Mouse (Mus musculus): ENCODE measurements around the gene Naxe. TPM values are rescaled to one million over a fixed set of nuclear protein-coding genes. Genes with fewer than 3 reads are reported as not detected.

Gene Naxe
- polyA plus RNA-seq, 1 experiment from 2014 or later, result 166 TPM

GRCm38 (mm10) chr3:88074766-88075165, 16.5 kb upstream of the Naxe start:
- 78% methylated on average over 8 of the region's 8 CpGs for WGBS
- Histone ChIP-seq H3K27me3 (ENCODE audit: control insufficient read depth, insufficient read depth, low read depth, low read length) (no peaks in the 10 kb centered on the region), H3K4me2 (ENCODE audit: low read length) (no peak overlapping the region), H3K27ac (ENCODE audit: low read length) (no peak overlapping the region), H3K36me3 (ENCODE audit: control insufficient read depth, insufficient read depth, low read length) (no peaks in the 10 kb centered on the region), H3K9me3 (replicated peaks; ENCODE audit: control insufficient read depth, low read length, poor library complexity, severe bottlenecking) (no peaks in the 10 kb centered on the region), H3K4me3 (ENCODE audit: low read depth, low read length) (no peak overlapping the region), H3K9ac (ENCODE audit: low read depth, low read length) (no peak overlapping the region), H3K4me1 (ENCODE audit: control insufficient read depth, insufficient read depth, low read length) (no peaks in the 10 kb centered on the region)
- ATAC-seq, result no peak

GRCm38 (mm10) chr3:88074351-88074750, 16.1 kb upstream of the Naxe start:
- ATAC-seq, result no peak

GRCm38 (mm10) chr3:88073631-88074030, 15.3 kb upstream of the Naxe start:
- ATAC-seq, result no peak
- no peak overlapping the region for H3K9ac ChIP-seq (ENCODE audit: low read depth, low read length)
- H3K4me3 ChIP-seq (ENCODE audit: low read depth, low read length), result no peak overlapping the region
- H3K4me2 ChIP-seq (ENCODE audit: low read length), result no peak overlapping the region
- 82% methylated on average over 2 of the region's 2 CpGs for WGBS
- H3K36me3 ChIP-seq (ENCODE audit: control insufficient read depth, insufficient read depth, low read length), result no peaks in the 10 kb centered on the region
- no peaks in the 10 kb centered on the region for H3K9me3 ChIP-seq (replicated peaks; ENCODE audit: control insufficient read depth, low read length, poor library complexity, severe bottlenecking)
- H3K27me3 ChIP-seq (ENCODE audit: control insufficient read depth, insufficient read depth, low read depth, low read length), result no peaks in the 10 kb centered on the region
- H3K4me1 ChIP-seq (ENCODE audit: control insufficient read depth, insufficient read depth, low read length), result no peaks in the 10 kb centered on the region
- no peak overlapping the region for H3K27ac ChIP-seq (ENCODE audit: low read length)

More at GRCm38 (mm10) chr3:88074351-88074750, 16.1 kb upstream of the Naxe start:
- Histone ChIP-seq H3K4me1 (ENCODE audit: control insufficient read depth, insufficient read depth, low read length) (no peaks in the 10 kb centered on the region), H3K27me3 (ENCODE audit: control insufficient read depth, insufficient read depth, low read depth, low read length) (no peaks in the 10 kb centered on the region), H3K9me3 (replicated peaks; ENCODE audit: control insufficient read depth, low read length, poor library complexity, severe bottlenecking) (no peaks in the 10 kb centered on the region), H3K9ac (ENCODE audit: low read depth, low read length) (no peak overlapping the region), H3K27ac (ENCODE audit: low read length) (no peak overlapping the region), H3K36me3 (ENCODE audit: control insufficient read depth, insufficient read depth, low read length) (no peaks in the 10 kb centered on the region), H3K4me2 (ENCODE audit: low read length) (no peak overlapping the region), H3K4me3 (ENCODE audit: low read depth, low read length) (no peak overlapping the region)
- 71% methylated on average over 2 of the region's 2 CpGs for WGBS

- no peaks in the 10 kb centered on the region for H3K36me3 ChIP-seq (ENCODE audit: control insufficient read depth, insufficient read depth, low read length)
- H3K4me3 ChIP-seq (ENCODE audit: low read depth, low read length), result no peak overlapping the region
- 1% methylated on average over 5 of the region's 5 CpGs for WGBS
- H3K27me3 ChIP-seq (ENCODE audit: control insufficient read depth, insufficient read depth, low read depth, low read length), result no peaks in the 10 kb centered on the region
- H3K27ac ChIP-seq (ENCODE audit: low read length), result no peak overlapping the region
- ATAC-seq, result peak; percentile 78
- H3K9ac ChIP-seq (ENCODE audit: low read depth, low read length), result no peak overlapping the region
- H3K9me3 ChIP-seq (replicated peaks; ENCODE audit: control insufficient read depth, low read length, poor library complexity, severe bottlenecking), result no peaks in the 10 kb centered on the region
- no peaks in the 10 kb centered on the region for H3K4me1 ChIP-seq (ENCODE audit: control insufficient read depth, insufficient read depth, low read length)
- no peak overlapping the region for H3K4me2 ChIP-seq (ENCODE audit: low read length)
Measured at GRCm38 (mm10) chr3:88071783-88072182, 13.5 kb upstream of the Naxe start.

GRCm38 (mm10) chr3:88068386-88068785, 10.1 kb upstream of the Naxe start:
- 32% methylated on average over 2 of the region's 2 CpGs for WGBS
- Histone ChIP-seq H3K9me3 (replicated peaks; ENCODE audit: control insufficient read depth, low read length, poor library complexity, severe bottlenecking) (no peaks in the 10 kb centered on the region), H3K4me1 (ENCODE audit: control insufficient read depth, insufficient read depth, low read length) (no peaks in the 10 kb centered on the region), H3K9ac (ENCODE audit: low read depth, low read length) (no peak overlapping the region), H3K27ac (ENCODE audit: low read length) (no peak overlapping the region), H3K27me3 (ENCODE audit: control insufficient read depth, insufficient read depth, low read depth, low read length) (no peaks in the 10 kb centered on the region), H3K36me3 (ENCODE audit: control insufficient read depth, insufficient read depth, low read length) (no peaks in the 10 kb centered on the region), H3K4me3 (ENCODE audit: low read depth, low read length) (no peak overlapping the region), H3K4me2 (ENCODE audit: low read length) (no peak overlapping the region)
- ATAC-seq, result no peak

- no peaks in the 10 kb centered on the region for H3K27me3 ChIP-seq (ENCODE audit: control insufficient read depth, insufficient read depth, low read depth, low read length)
- no peak overlapping the region for H3K27ac ChIP-seq (ENCODE audit: low read length)
- no peaks in the 10 kb centered on the region for H3K9me3 ChIP-seq (replicated peaks; ENCODE audit: control insufficient read depth, low read length, poor library complexity, severe bottlenecking)
- peaks cover 12% of the 10 kb centered on the region for H3K4me1 ChIP-seq (ENCODE audit: control insufficient read depth, insufficient read depth, low read length)
- peak overlapping the region; percentile 92; the same call in 1 of the 2 replicates for H3K9ac ChIP-seq (ENCODE audit: low read depth, low read length)
- 83% methylated on average over 6 of the region's 6 CpGs for WGBS
- peaks cover 19% of the 10 kb centered on the region for H3K36me3 ChIP-seq (ENCODE audit: control insufficient read depth, insufficient read depth, low read length)
- peak overlapping the region; percentile 89; the same call in 1 of the 2 replicates for H3K4me3 ChIP-seq (ENCODE audit: low read depth, low read length)
- H3K4me2 ChIP-seq (ENCODE audit: low read length), result peak overlapping the region; percentile 73
- no peak for ATAC-seq
Measured at GRCm38 (mm10) chr3:88057030-88057429, 1.3 kb downstream of the Naxe start.

GRCm38 (mm10) chr3:88049532-88049931, 8.8 kb downstream of the Naxe start:
- H3K9me3 ChIP-seq (replicated peaks; ENCODE audit: control insufficient read depth, low read length, poor library complexity, severe bottlenecking), result no peaks in the 10 kb centered on the region
- ATAC-seq, result no peak
- H3K27me3 ChIP-seq (ENCODE audit: control insufficient read depth, insufficient read depth, low read depth, low read length), result no peaks in the 10 kb centered on the region
- peaks cover 4% of the 10 kb centered on the region for H3K4me1 ChIP-seq (ENCODE audit: control insufficient read depth, insufficient read depth, low read length)
- no peak overlapping the region for H3K27ac ChIP-seq (ENCODE audit: low read length)
- no peak overlapping the region for H3K9ac ChIP-seq (ENCODE audit: low read depth, low read length)
- no peak overlapping the region for H3K4me2 ChIP-seq (ENCODE audit: low read length)
- no peak overlapping the region for H3K4me3 ChIP-seq (ENCODE audit: low read depth, low read length)
- peaks cover 15% of the 10 kb centered on the region for H3K36me3 ChIP-seq (ENCODE audit: control insufficient read depth, insufficient read depth, low read length)
- WGBS, result 89% methylated on average over 3 of the region's 3 CpGs

- peaks cover 15% of the 10 kb centered on the region for H3K4me1 ChIP-seq (ENCODE audit: control insufficient read depth, insufficient read depth, low read length)
- WGBS, result 10% methylated on average over 36 of the region's 36 CpGs
- H3K27ac ChIP-seq (ENCODE audit: low read length), result peak within 1 kb of the TSS; percentile 64
- peak within 1 kb of the TSS; percentile 58 for H3K4me2 ChIP-seq (ENCODE audit: low read length)
- peaks cover 11% of the 10 kb centered on the region for H3K27me3 ChIP-seq (ENCODE audit: control insufficient read depth, insufficient read depth, low read depth, low read length)
- H3K9me3 ChIP-seq (replicated peaks; ENCODE audit: control insufficient read depth, low read length, poor library complexity, severe bottlenecking), result no peaks in the 10 kb centered on the region
- no peaks in the 10 kb centered on the region for H3K36me3 ChIP-seq (ENCODE audit: control insufficient read depth, insufficient read depth, low read length)
- peak within 1 kb of the TSS; percentile 61 for H3K4me3 ChIP-seq (ENCODE audit: low read depth, low read length)
- ATAC-seq, result peak; percentile 96
- H3K9ac ChIP-seq (ENCODE audit: low read depth, low read length), result peak within 1 kb of the TSS; percentile 67
Measured at GRCm38 (mm10) chr3:88042661-88043421, 15.5 kb downstream of the Naxe start, which contains the start of gene Gpatch4. Gpatch4 (plus strand) TSS chr3:88043108.

GRCm38 (mm10) chr3:88035561-88036293, 22.6 kb downstream of the Naxe start:
- no peak for ATAC-seq
- H3K36me3 ChIP-seq (ENCODE audit: control insufficient read depth, insufficient read depth, low read length), result no peaks in the 10 kb centered on the region
- H3K27ac ChIP-seq (ENCODE audit: low read length), result no peak overlapping the region
- H3K27me3 ChIP-seq (ENCODE audit: control insufficient read depth, insufficient read depth, low read depth, low read length), result peaks cover 17% of the 10 kb centered on the region
- H3K4me1 ChIP-seq (ENCODE audit: control insufficient read depth, insufficient read depth, low read length), result no peaks in the 10 kb centered on the region
- no peak overlapping the region for H3K9ac ChIP-seq (ENCODE audit: low read depth, low read length)
- no peaks in the 10 kb centered on the region for H3K9me3 ChIP-seq (replicated peaks; ENCODE audit: control insufficient read depth, low read length, poor library complexity, severe bottlenecking)
- WGBS, result 77% methylated on average over 1 of the region's 1 CpGs
- H3K4me2 ChIP-seq (ENCODE audit: low read length), result no peak overlapping the region
- no peak overlapping the region for H3K4me3 ChIP-seq (ENCODE audit: low read depth, low read length)

All from midbrain, embryonic 16.5 days (tissue).